Mouse (Mus musculus): ENCODE results near the gene Kif26b.

Gene Kif26b

DNA sequence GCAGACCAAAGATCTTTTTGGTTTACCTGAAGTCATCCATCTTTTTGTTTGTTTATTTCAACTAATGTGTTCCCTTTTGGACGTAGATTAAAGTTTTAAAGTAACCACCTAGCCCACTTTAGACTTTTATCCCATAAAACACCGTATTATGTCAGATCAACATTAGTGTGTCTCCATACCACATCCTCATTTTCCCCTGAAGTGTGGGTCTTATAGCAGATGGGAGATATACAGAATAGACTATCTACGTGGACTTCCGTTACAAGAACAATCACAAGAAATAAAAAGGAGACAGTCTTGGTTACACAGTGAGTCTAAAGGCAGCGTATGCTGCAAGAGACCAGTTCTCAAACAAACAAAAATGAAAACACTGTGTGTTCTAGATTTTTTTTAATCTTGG is 185.3 kb downstream of the Kif26b start:
- in situ Hi-C loops (cut with MboI), result no loop called here

DNA sequence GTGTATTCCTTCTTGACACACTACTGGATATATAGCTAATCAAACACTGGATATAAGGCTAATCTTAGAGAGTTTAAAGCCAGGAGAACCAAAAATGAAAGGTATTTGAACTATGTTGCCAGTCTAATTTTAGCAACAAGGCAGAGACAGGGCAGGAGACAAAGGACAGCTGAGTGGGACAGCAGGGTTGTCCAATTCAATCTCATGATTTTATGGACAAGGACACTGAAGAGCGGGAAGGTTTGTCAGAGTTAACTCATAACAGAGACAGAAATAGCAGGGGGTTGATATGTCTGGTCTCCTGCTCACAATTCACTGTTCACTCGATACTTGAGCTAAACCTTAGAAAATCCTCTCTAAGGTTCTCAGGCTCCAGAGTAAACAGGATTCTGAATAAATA is 187.5 kb downstream of the Kif26b start:
- in situ Hi-C loops (cut with MboI), result no loop called here

DNA sequence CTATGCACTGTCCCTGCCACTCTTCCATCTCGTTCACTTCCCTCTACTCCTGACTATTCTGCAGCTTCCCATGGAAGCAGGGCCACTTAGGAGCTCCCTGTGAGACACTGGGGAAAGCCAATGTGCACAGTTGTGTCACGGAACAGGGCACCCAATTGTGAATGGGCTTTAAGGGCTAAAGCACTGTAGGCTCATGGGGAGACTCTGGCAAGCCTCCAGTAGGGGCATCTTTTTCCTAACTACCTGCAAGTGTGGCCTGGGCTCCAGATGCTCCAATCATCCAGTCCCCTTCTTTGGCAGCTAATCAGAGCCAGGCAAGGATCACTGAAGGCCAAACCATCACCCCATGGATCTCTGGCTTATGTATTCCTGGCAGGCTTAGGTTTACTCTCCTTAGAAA is 191.9 kb downstream of the Kif26b start:
- in situ Hi-C loops (cut with MboI), result no loop called here

DNA sequence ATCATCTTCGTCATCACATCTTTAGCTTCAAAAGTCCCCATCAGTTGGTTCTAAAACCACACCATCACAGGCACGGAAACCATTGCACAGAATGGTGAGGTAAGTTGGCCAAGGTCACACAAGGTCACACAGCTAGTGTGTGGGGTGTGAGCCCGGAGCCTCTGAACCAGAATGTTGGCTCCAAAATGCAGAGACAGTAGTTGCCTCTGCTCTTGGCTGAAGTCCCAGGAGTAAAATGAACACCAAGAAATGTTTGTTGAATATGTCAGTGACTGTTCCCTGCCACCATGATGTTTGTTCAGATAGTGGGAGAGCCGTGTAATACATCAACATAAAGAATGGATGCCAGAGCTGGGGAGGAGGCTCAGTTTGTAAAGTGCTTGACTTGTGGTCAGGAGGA is 193.9 kb downstream of the Kif26b start:
- in situ Hi-C loops (cut with MboI), result no loop called here

DNA sequence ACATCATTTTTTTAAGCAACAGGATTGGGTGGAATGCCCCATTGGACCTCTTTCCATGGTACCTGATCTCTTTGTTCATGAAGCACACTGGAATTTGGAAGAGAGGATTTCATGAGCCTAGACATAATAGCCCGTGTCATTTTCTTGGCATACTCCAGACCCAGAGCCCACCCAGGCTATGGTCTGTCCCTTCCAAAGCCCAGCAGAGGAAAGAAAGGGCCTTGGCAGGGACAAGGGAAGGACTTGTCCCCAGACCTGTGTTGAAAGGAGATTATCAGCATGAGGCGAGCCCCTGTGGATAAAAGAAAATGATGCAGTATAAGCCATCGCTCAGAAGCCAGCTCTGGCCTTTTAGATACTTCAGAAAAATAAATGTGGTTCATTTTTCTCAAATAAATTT is 196.6 kb downstream of the Kif26b start:
- in situ Hi-C loops (cut with MboI), result no loop called here

DNA sequence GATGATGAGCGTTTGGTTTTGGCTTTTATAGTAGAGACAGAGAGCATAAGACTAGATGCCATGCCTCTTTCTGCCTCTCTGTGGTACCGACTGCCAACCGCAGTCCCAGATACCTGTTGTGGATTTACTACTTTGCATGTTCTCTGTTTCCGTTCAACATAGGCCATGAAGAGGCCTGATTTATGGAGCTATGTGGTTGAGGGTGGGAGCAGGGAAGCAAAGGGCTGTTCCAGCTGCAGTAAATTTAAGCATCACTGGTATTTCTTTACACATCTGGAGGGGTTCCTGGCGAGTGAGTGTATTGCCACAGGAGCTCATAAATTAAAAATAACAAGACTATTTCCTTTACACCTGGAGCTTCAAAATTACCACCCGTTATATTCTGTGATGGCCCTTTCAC is 199.3 kb downstream of the Kif26b start:
- in situ Hi-C loops (cut with MboI), result no loop called here

DNA sequence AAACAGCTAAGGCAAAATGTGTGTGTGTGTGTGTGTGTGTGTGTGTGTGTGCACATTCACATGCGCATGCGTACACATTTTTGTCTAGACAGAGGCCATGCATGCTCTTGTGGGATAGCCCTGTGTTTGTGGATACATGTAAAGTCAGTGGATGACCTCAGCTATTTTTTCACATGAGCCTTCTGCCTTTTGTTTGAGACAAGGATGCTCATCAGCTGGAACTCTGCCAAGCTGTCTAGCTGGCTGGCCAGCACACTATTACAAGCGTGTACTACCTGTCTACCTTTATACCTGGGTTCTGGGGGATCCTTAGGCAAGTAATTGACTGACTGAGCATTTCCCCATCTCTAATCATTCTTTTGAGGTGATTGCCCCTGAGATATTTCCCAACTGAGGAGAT is 201.3 kb downstream of the Kif26b start:
- in situ Hi-C loops (cut with MboI), result no loop called here

DNA sequence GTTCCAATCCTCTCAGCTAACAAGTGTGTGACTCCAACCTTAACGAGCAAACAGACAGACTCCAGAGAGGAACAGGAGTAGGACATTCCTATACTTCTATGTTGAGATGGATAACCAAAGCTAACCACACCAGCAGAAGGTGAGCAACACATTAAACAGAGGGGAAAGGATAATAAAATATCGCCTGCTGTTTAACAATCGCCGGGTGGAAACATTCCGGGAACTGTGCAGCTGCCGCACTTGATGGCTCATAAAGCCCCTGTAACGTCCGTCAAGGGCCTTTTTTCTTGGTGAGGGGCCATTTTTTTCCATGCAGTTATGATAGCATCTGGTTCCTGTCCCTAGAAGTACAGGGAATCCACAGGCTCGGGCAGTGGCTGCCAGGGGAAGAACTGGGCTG is 204.1 kb downstream of the Kif26b start:
- in situ Hi-C loops (cut with MboI), result no loop called here

DNA sequence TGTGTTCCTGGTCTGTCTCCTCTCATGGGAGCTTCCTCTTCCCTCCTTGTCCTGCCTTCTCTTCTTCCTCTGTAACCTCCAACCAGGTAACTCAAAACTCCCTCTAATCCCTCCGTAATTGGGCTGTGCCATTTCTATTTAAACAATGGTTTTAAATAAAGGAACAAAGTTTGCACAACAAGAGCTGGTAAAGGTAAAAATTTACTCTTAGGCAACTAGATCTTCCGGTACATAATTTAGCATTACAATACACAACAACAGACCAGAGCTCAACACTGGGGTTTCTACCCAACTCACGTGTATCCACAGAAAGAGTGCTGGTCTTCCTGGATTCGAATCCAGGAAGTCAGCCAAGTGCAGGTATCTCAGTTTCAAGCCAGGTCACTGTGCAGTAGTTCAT is 205.7 kb downstream of the Kif26b start:
- in situ Hi-C loops (cut with MboI), result no loop called here

DNA sequence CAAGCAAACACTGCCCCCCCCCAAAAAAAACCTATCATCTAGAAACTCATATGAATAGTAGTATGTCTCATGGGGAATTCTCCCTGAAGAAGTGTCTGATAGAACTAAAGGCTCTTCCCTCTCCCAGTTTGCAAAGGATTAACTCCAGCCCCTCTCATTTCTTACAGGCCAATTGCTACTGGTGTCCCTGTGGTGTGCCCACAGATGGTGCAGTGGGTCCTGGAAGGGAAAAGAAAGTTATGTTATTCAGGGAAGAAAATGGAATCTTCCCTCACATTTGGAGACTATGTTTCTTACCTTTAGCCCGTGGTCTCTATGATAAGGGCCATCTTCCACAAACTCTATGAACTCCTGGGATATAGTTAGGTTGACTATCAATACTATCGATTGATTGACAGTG is 208.0 kb downstream of the Kif26b start:
- in situ Hi-C loops (cut with MboI), result no loop called here

DNA sequence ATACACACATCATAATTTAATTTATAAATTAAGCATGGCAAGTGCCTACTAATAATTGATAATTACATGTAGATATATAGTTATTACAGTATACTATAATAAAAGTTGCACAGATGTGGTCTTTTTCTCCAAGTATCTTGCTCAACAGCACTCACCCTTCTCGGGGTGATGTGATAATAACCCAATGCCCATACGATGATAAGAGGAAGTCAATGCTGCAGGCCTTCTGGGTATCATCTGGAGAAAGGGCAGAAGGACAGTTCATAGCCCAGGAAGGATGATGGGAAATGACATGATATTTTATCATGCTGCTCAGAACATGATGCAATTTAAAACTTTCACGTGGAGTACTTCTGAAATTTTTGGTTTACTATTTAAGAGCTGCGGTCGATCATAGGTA is 214.9 kb downstream of the Kif26b start:
- in situ Hi-C loops (cut with MboI), result no loop called here

DNA sequence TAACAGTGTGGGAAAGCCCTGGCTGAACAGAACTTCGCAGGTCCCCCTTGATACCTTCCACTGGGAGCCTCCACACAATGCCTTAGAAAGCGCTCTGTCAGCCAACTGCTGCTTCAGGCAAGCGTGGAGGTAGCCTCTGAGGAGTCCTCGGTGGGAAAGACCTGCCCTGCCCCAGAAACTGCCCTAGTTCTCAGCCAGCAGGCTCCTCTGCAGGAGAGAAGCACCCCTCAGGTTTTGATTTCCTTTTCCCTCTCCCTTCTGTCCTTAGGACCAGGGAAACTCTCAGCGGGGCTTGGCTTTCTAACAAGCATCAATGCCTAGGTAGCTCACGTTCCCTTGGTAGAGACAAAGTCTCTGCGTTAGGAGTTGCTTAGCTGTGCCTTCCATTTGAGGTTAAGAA is 215.6 kb downstream of the Kif26b start:
- in situ Hi-C loops (cut with MboI), result no loop called here

DNA sequence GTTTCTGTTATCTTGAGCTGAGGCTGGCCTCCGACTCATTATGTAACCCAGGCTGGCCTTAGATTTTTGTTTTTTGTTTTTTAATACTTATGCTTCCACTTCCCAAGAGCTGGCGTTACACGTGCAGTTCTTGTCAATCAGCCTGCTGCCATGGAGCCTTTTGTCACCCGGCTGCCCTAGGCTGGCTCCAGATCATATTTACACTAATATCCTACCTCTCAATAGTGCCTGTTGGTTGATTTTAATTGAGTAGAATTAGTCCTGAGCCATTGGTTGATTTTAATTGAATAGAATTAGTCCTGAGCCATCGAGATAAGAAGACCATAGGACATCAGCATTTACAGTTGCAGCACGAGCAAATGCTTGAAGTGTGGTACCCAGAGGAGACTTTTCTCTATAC is 216.0 kb downstream of the Kif26b start:
- in situ Hi-C loops (cut with MboI), result no loop called here

DNA sequence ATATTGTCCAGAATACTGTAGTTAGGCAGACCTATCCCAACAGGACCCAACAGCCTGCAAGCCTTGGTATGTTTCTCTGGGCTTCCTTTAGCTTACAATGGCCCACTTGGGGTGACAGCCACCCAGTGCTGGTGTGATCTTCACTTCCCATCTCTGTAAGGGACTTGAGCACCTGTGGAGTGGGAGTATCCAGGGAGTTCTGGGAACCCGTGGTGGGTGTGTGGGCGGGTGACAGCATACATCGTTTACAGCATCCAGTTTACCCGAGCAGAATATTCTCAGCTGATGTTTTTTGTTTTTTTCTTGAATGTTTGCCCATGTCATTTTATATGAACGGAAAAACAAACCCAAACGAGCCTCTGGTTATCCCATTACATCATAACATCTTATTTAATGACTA is 216.5 kb downstream of the Kif26b start:
- in situ Hi-C loops (cut with MboI), result no loop called here

DNA sequence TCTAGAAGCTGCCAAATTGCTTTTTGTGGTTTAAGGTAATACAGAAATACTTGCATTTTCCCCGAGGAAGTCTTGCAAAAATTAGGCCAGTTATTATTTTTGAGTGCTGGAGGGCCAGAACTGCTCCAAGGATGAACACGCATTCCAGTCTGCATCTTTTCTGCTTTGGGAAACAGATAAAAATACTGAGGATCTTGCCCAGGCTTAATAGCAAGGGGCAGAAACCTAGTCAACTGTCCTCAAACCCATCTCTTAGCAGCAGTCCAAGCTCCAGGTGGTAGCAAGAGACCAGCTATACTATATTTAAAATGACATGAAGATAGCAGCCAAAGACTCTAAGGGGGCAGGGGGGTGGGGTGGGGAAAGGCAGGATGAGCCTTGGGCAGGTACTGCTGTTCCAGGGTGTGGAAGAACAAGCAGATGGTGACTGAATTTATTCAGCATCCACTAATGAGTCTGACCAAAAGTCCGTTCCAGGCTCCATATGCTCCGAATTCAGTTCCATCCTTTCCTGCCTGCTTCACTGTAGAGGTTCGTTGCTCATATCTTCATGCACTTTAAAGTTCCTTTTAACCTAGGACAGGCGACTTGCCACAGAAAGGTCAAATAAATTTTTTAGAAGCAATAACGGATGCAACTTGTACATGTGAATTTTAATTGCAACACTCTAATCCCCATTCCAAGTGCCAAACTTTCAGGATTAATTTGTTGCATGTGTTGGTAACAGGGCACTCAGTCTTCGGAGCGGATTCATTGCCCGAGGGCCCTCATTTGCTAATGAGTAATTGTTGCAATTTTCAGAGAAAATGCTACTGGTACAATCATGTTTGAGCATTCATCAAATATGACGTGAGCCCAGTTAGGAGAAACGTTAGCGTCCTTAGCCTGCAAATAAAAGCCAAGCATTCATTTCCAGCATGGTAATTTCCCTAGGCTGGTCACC is 218.6 kb downstream of the Kif26b start:
- in situ Hi-C loops (cut with MboI), result no loop called here

DNA sequence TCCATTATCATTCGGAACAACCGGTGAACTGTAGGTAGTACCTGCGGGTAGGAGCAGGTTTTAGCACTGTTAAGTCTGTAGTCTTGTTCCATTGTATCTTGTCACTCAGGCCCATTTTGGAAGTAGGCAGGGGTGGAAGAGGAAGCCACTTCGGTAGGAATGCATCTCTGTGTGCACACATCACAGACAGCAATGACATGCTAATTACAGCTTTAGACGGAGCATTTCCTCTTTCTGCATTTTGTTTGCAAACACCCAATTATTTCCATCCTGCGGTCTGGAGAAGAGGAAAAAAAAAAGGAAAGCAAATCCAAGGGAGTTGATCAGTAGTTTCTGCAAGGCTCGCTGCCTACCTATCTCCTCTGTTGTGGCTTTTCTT is 219.3 kb downstream of the Kif26b start:
- in situ Hi-C loops (cut with MboI), result no loop called here

DNA sequence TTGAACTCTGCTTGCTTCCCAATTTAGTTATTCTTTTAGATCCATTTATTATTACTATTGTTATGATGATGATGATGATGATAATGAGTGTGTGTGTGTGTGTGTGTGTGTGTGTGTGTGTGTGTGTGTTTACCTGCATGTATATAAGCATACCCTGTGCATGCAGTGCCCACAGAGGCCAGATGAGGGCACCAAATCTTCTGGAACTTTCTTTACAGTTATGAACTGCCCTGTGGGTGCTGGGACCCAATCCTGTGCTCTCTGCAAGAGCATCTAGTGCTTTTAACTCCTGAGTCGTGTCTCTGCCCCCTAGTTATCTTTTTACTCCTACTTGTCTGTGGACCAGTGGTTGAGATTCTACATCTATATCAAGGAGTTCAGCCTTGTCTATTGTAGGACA is 219.7 kb downstream of the Kif26b start:
- in situ Hi-C loops (cut with MboI), result no loop called here

DNA sequence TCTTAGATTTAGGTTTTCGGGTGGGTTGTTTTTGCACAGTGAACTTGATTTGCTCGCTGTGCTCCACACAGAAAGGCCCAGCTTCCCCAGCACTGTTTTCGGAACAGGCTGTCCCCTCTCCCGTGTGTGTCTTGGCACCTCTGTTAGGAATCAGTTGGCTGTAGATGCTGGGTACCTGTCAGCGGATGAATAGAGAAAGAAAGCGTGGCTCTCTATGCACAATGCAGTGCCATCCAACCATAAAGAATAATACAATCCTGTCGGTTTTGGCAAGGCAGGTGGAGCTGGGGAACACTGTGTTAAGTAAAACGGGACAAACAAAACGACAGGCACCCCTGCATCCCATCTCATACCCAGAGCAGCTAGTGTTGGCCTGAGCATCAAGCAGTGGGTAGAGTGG is 220.9 kb downstream of the Kif26b start:
- in situ Hi-C loops (cut with MboI), result no loop called here

DNA sequence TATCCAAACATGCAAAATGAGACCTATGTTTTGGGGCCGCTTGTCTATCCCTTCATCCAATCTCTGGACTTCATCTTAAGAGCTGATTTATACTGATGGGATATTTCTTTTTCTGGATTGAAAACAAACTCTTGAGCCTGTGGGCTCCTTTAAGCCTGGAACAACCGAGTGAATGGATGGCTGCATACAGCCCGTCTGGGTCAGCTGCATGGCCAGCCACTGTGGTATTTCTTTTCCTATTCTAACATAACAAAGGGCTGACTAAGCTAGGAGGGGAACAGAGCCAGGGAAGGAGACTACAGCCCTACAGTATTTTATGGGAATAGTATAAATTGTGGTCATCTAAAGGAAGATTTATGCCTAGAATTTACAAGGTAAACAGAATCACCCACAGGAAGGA is 229.5 kb downstream of the Kif26b start:
- in situ Hi-C loops (cut with MboI), result no loop called here

DNA sequence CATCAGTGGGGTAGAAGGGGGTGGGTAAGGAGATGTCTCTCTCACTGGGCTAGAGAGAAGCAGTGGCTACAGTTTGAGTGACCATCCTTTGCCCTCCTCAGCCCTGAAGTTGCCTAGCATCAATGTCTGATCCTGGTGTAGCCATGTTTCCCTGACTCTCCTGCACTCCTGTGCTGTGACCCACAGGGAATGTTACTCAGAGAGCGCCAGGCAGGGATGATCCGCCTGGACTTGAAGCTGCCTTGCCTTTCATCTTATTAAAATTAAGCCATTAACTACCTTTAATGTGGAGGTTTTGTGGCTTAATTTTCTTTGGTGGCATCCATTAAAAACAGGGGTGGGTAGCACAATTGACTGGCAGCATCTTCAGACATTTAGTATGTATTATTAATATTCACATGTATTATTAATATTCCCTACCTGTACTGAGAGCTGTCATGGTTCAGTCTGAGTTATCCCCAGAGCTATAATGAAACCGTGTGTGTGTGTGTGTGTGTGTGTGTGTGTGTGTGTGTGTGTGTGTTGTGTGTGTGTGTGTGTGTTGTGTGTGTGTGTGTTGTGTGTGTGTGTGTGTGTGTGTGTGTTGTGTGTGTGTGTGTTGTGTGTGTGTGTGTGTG is 233.3 kb downstream of the Kif26b start:
- in situ Hi-C loops (cut with MboI), result no loop called here

DNA sequence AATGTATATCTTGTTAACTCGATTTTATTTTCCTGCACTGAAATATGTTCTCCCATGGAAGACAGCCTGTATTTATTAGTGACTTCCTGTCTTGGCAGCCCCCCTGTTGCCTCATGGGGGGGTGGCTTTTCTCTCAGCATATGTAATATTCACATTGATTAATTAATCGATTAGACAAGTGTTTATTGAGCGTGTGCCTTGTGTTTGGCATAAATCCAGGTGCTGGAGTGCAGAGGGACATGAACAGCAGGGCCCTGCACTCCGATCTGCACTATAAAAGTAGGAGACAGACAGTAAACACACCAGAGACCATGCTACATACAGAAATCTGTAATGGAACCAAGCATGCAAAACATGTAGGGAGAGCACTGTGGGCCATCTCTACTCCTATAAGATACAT is 236.0 kb downstream of the Kif26b start:
- in situ Hi-C loops (cut with MboI), result no loop called here

DNA sequence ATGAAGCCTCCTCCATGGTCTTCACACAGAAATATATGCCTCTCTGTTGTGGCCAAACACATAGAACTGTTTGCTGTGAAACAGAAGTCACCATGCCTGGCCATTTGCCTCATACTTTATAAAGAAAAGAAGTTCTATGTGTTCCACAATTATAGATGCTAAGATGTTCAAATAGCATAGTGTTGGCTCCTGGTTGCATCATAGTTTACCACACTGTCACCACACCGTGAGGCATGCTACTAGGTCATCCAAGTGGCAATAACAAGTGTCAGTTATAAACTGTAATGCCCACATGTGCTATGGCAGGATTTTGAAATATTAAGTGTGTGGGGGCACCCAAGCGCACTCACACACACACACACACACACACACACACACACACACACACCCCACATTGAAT is 236.7 kb downstream of the Kif26b start:
- in situ Hi-C loops (cut with MboI), result no loop called here

DNA sequence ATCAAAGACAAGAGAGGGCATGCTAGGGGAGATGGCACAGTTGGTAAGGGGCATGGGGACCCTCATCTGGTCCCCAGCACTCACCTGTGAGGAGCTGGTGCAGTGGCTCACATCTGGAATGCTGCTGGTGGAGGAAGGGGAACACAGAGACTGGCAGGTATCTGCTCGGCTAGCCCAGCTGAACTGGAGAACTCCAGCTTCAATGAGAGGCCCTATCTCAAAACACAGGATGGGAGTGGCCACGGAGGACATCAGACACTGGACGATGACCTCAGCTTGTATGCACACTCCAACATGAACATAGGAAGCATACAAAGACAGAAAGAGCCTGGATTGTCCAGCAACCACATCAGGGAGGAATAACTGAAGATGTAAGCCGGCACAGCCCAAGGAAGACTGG is 240.1 kb downstream of the Kif26b start:
- in situ Hi-C loops (cut with MboI), result no loop called here

DNA sequence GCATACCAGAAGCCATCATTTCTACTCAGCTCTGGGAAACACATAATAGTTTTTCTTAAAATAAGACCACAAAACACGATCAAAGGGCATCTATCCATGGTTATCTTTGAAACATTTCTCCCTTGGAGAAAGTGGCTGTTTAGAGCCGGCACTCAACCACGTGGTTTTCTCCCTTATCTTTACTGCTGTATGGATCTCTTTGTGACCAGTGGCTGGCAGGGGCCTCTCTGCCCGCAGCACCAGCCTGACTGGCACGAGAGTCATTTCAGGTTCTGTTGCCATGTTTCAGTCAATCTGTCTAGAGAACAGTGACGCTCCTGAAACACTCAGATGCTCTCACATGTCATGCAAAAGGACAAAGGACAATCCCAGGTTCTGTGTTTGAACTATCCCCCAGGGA is 241.1 kb downstream of the Kif26b start:
- in situ Hi-C loops (cut with MboI), result no loop called here
